Mouse (Mus musculus): ENCODE results near the gene Ppm1l. TPM values are rescaled to one million over a fixed set of nuclear protein-coding genes. Genes with fewer than 3 reads are reported as not detected.
A peak's percentile ranks its signal among the peaks of the same experiment; 100 is the strongest.
"Not testable (repeated sequence)": the region's sequence is repeated elsewhere in the genome, so short reads cannot be mapped to it uniquely, and the experiment has no call there.

Gene Ppm1l
- total RNA-seq, 2 experiments from 2014 or later: 78.5 to 82.1 TPM

GRCm38 (mm10) chr3:69360263-69360895 lies 43.7 kb downstream of the Ppm1l start:
- DNase-seq (ENCODE audit: low spot score in 2 of 2): no peak
- intact Hi-C loops (cut with DNase I): loop anchor here (10.0 kb wide), 1 partner anchor 124 kb away; no protein-coding TSS in a partner anchor

GRCm38 (mm10) chr3:69361487-69362349 lies 45.1 kb downstream of the Ppm1l start:
- intact Hi-C loops (cut with DNase I): loop anchor here (10.0 kb wide), 1 partner anchor 123 kb away; no protein-coding TSS in a partner anchor
- DNase-seq (ENCODE audit: low spot score in 2 of 2): peak in 1 of 2 experiments; percentile 41

- no peak for DNase-seq (ENCODE audit: low spot score in 2 of 2)
- intact Hi-C loops (cut with DNase I): loop anchor here (10.0 kb wide), 1 partner anchor 122 kb away; no protein-coding TSS in a partner anchor
Measured at GRCm38 (mm10) chr3:69362350-69362790, 45.7 kb downstream of the Ppm1l start.

- no peak for DNase-seq (ENCODE audit: low spot score in 2 of 2)
- intact Hi-C loops (cut with DNase I): loop anchor here (10.0 kb wide), 1 partner anchor 122 kb away; no protein-coding TSS in a partner anchor
Measured at GRCm38 (mm10) chr3:69362906-69363305, 46.2 kb downstream of the Ppm1l start.

GRCm38 (mm10) chr3:69364151-69364550 lies 47.5 kb downstream of the Ppm1l start:
- intact Hi-C loops (cut with DNase I): loop anchor here (10.0 kb wide), 1 partner anchor 121 kb away; no protein-coding TSS in a partner anchor
- no peak for DNase-seq (ENCODE audit: low spot score in 2 of 2)

GRCm38 (mm10) chr3:69367916-69368315 lies 51.3 kb downstream of the Ppm1l start:
- DNase-seq (ENCODE audit: low spot score in 2 of 2): no peak
- intact Hi-C loops (cut with DNase I): loop anchor here (10.0 kb wide), 1 partner anchor 117 kb away; no protein-coding TSS in a partner anchor

GRCm38 (mm10) chr3:69372731-69373130 lies 56.1 kb downstream of the Ppm1l start:
- no peak for DNase-seq (ENCODE audit: low spot score in 2 of 2)
- intact Hi-C loops (cut with DNase I): no loop called here

- peak; percentile 88 for DNase-seq (ENCODE audit: low spot score in 2 of 2)
- intact Hi-C loops (cut with DNase I): no loop called here
Measured at GRCm38 (mm10) chr3:69373544-69374306, 57.1 kb downstream of the Ppm1l start.

GRCm38 (mm10) chr3:69374538-69374937 lies 57.9 kb downstream of the Ppm1l start:
- intact Hi-C loops (cut with DNase I): no loop called here
- DNase-seq (ENCODE audit: low spot score in 2 of 2): no peak

- DNase-seq (ENCODE audit: low spot score in 2 of 2): no peak
- intact Hi-C loops (cut with DNase I): no loop called here
Measured at GRCm38 (mm10) chr3:69374983-69375382, 58.3 kb downstream of the Ppm1l start.

- intact Hi-C loops (cut with DNase I): no loop called here
- no peak for DNase-seq (ENCODE audit: low spot score in 2 of 2)
Measured at GRCm38 (mm10) chr3:69381213-69381612, 64.6 kb downstream of the Ppm1l start.

- DNase-seq (ENCODE audit: low spot score in 2 of 2); intact Hi-C loops (cut with DNase I): not testable (repeated sequence)
Measured at GRCm38 (mm10) chr3:69391834-69392233, 75.2 kb downstream of the Ppm1l start.

- DNase-seq (ENCODE audit: low spot score in 2 of 2): no peak
- intact Hi-C loops (cut with DNase I): no loop called here
Measured at GRCm38 (mm10) chr3:69392298-69392697, 75.6 kb downstream of the Ppm1l start.

GRCm38 (mm10) chr3:69393079-69393478 lies 76.4 kb downstream of the Ppm1l start:
- DNase-seq (ENCODE audit: low spot score in 2 of 2): no peak
- intact Hi-C loops (cut with DNase I): no loop called here

GRCm38 (mm10) chr3:69393991-69394390 lies 77.3 kb downstream of the Ppm1l start:
- intact Hi-C loops (cut with DNase I): no loop called here

GRCm38 (mm10) chr3:69395084-69395483 lies 78.4 kb downstream of the Ppm1l start:
- no peak for DNase-seq (ENCODE audit: low spot score in 2 of 2)
- intact Hi-C loops (cut with DNase I): no loop called here

More at GRCm38 (mm10) chr3:69393991-69394390, 77.3 kb downstream of the Ppm1l start:
- no peak for DNase-seq (ENCODE audit: low spot score in 2 of 2)

- DNase-seq (ENCODE audit: low spot score in 2 of 2): no peak
- intact Hi-C loops (cut with DNase I): no loop called here
Measured at GRCm38 (mm10) chr3:69397733-69398132, 81.1 kb downstream of the Ppm1l start.

GRCm38 (mm10) chr3:69399336-69399735 lies 82.7 kb downstream of the Ppm1l start:
- intact Hi-C loops (cut with DNase I): no loop called here
- DNase-seq (ENCODE audit: low spot score in 2 of 2): no peak

- intact Hi-C loops (cut with DNase I): no loop called here
- DNase-seq (ENCODE audit: low spot score in 2 of 2): no peak
Measured at GRCm38 (mm10) chr3:69403196-69403595, 86.5 kb downstream of the Ppm1l start.
